Mouse (Mus musculus) midbrain, embryonic 13.5 days (tissue): ENCODE results near the gene Timm50. TPM values are rescaled to one million over a fixed set of nuclear protein-coding genes. Genes with fewer than 3 reads are reported as not detected.

ENCODE experiments used
- ATAC-seq: fragments of 200-750 bp; cut with Nextera tagmentation; 2 replicates; pipeline ENCODE4 v1.8.0; 2017; ENCODE audit warnings: mild to moderate bottlenecking, moderate TSS enrichment, moderate library complexity
- H3K27ac ChIP-seq: fragments of 300-500 bp; sonication (generic); 2 replicates; pipeline ENCODE4 v1.5.1; 2015; ENCODE audit warnings: inconsistent platforms, mild to moderate bottlenecking, moderate library complexity
- H3K27me3 ChIP-seq: fragments of 300-500 bp; sonication (generic); 2 replicates; pipeline ENCODE4 v1.6.1; 2015; ENCODE audit warnings: mild to moderate bottlenecking, inconsistent platforms
- H3K36me3 ChIP-seq: fragments of 300-500 bp; sonication (generic); 2 replicates; pipeline ENCODE4 v1.6.1; 2015; ENCODE audit warnings: mild to moderate bottlenecking, inconsistent platforms
- H3K4me1 ChIP-seq: fragments of 300-500 bp; sonication (generic); replicated peaks from 2 replicates; pipeline ENCODE4 v1.6.1; 2015; ENCODE audit warnings: inconsistent platforms
- H3K4me2 ChIP-seq: fragments of 300-500 bp; sonication (generic); replicated peaks from 2 replicates; pipeline ENCODE4 v1.6.1; 2015; ENCODE audit warnings: moderate library complexity, mild to moderate bottlenecking, inconsistent platforms
- H3K4me3 ChIP-seq: fragments of 300-500 bp; sonication (generic); replicated peaks from 2 replicates; pipeline ENCODE4 v1.5.1; 2015; ENCODE audit warnings: mild to moderate bottlenecking, inconsistent platforms
- H3K9ac ChIP-seq: fragments of 300-500 bp; sonication (generic); replicated peaks from 2 replicates; pipeline ENCODE4 v1.6.1; 2015; ENCODE audit warnings: mild to moderate bottlenecking, inconsistent platforms
- H3K9me3 ChIP-seq: fragments of 300-500 bp; sonication (generic); 2 replicates; pipeline ENCODE4 v1.6.1; 2016; ENCODE audit warnings: mild to moderate bottlenecking, inconsistent platforms
- WGBS: fragments of 180-500 bp; shearing (Covaris S2); methylation state at CpG from one replicate; pipeline ENCODE4 v1.1.7; 2015; 5-methylcytosine and 5-hydroxymethylcytosine counted together
- polyA plus RNA-seq: library from polyadenylated mRNA; unstranded; fragments of >200 nt; fragmentation: Nextera tagmentation; extraction: Ambion mirVana; gene quantifications from 2 replicates; pipeline ENCODE4 v1.2.1, GENCODE M21; 2015

The Timm50 gene
- polyA plus RNA-seq, 1 experiment from 2014 or later = 153 TPM

- Histone ChIP-seq H3K9ac (no peak overlapping the region), H3K27ac (no peak overlapping the region), H3K9me3 (no peaks in the 10 kb centered on the region), H3K36me3 (peaks cover 11% of the 10 kb centered on the region), H3K4me1 (peaks cover 21% of the 10 kb centered on the region), H3K4me3 (no peak overlapping the region), H3K4me2 (no peak overlapping the region), H3K27me3 (no peaks in the 10 kb centered on the region)
- WGBS = 87% methylated on average over 7 of the region's 7 CpGs
- ATAC-seq = no peak
Observed at GRCm38 (mm10) chr7:28348601-28349000, 36.7 kb upstream of the Timm50 start.

- WGBS = 81% methylated on average over 3 of the region's 3 CpGs
- Histone ChIP-seq H3K36me3 (peaks cover 3% of the 10 kb centered on the region), H3K4me3 (no peak overlapping the region), H3K4me1 (peaks cover 21% of the 10 kb centered on the region), H3K9me3 (no peaks in the 10 kb centered on the region), H3K9ac (no peak overlapping the region), H3K27ac (no peak overlapping the region), H3K27me3 (no peaks in the 10 kb centered on the region), H3K4me2 (no peak overlapping the region)
- no peak for ATAC-seq
Observed at GRCm38 (mm10) chr7:28347746-28348145, 35.9 kb upstream of the Timm50 start.

- Histone ChIP-seq H3K27ac (no peak overlapping the region), H3K27me3 (no peaks in the 10 kb centered on the region), H3K4me3 (no peak overlapping the region), H3K9me3 (no peaks in the 10 kb centered on the region), H3K4me1 (peaks cover 4% of the 10 kb centered on the region), H3K9ac (no peak overlapping the region), H3K36me3 (no peaks in the 10 kb centered on the region), H3K4me2 (no peak overlapping the region)
- WGBS = 8% methylated on average over 4 of the region's 4 CpGs
- ATAC-seq = no peak
Observed at GRCm38 (mm10) chr7:28344637-28345036, 32.8 kb upstream of the Timm50 start.

- Histone ChIP-seq H3K4me2 (no peak overlapping the region), H3K27ac (no peak overlapping the region), H3K9me3 (no peaks in the 10 kb centered on the region), H3K4me3 (no peak overlapping the region), H3K9ac (no peak overlapping the region), H3K27me3 (no peaks in the 10 kb centered on the region), H3K4me1 (peaks cover 17% of the 10 kb centered on the region), H3K36me3 (no peaks in the 10 kb centered on the region)
- ATAC-seq = no peak
- WGBS = 65% methylated on average over 7 of the region's 7 CpGs
Observed at GRCm38 (mm10) chr7:28341381-28341780, 29.5 kb upstream of the Timm50 start.

GRCm38 (mm10) chr7:28339213-28339917 is 27.5 kb upstream of the Timm50 start:
- no peaks in the 10 kb centered on the region for H3K9me3 ChIP-seq
- H3K36me3 ChIP-seq = peaks cover 6% of the 10 kb centered on the region; the same call in 1 of the 2 replicates
- no peaks in the 10 kb centered on the region for H3K27me3 ChIP-seq
- H3K9ac ChIP-seq = peak overlapping the region; percentile 59
- H3K27ac ChIP-seq = peak overlapping the region; percentile 80
- WGBS = 81% methylated on average over 19 of the region's 19 CpGs
- peak overlapping the region; percentile 92 for H3K4me3 ChIP-seq
- ATAC-seq = no peak; the same call in 1 of the 2 replicates
- H3K4me1 ChIP-seq = peaks cover 28% of the 10 kb centered on the region
- H3K4me2 ChIP-seq = peak overlapping the region; percentile 89

- H3K4me1 ChIP-seq = peaks cover 31% of the 10 kb centered on the region
- H3K9ac ChIP-seq = peak within 1 kb of the TSS; percentile 93
- no peaks in the 10 kb centered on the region for H3K27me3 ChIP-seq
- peak; percentile 99 for ATAC-seq
- H3K36me3 ChIP-seq = peaks cover 9% of the 10 kb centered on the region; the same call in 1 of the 2 replicates
- no peaks in the 10 kb centered on the region for H3K9me3 ChIP-seq
- peak within 1 kb of the TSS; percentile 89 for H3K4me2 ChIP-seq
- peak within 1 kb of the TSS; percentile 80 for H3K27ac ChIP-seq
- under 1% methylated on average over 77 of the region's 77 CpGs for WGBS
- peak within 1 kb of the TSS; percentile 92 for H3K4me3 ChIP-seq
Observed at GRCm38 (mm10) chr7:28338108-28338998, 26.5 kb upstream of the Timm50 start, which contains the start of gene Supt5. Gene Supt5, minus strand, starts transcription at chr7:28338746.

GRCm38 (mm10) chr7:28335471-28335870 is 23.6 kb upstream of the Timm50 start:
- no peak overlapping the region for H3K9ac ChIP-seq
- peaks cover 31% of the 10 kb centered on the region for H3K4me1 ChIP-seq
- no peak for ATAC-seq

GRCm38 (mm10) chr7:28334534-28334933 is 22.7 kb upstream of the Timm50 start:
- H3K36me3 ChIP-seq = peaks cover 31% of the 10 kb centered on the region
- no peaks in the 10 kb centered on the region for H3K27me3 ChIP-seq
- no peak overlapping the region for H3K27ac ChIP-seq
- no peak for ATAC-seq
- no peak overlapping the region for H3K4me3 ChIP-seq
- 97% methylated on average over 4 of the region's 4 CpGs for WGBS
- no peaks in the 10 kb centered on the region for H3K9me3 ChIP-seq
- H3K9ac ChIP-seq = no peak overlapping the region
- no peak overlapping the region for H3K4me2 ChIP-seq
- H3K4me1 ChIP-seq = peaks cover 31% of the 10 kb centered on the region

More at GRCm38 (mm10) chr7:28335471-28335870, 23.6 kb upstream of the Timm50 start:
- Histone ChIP-seq H3K27ac (no peak overlapping the region), H3K4me3 (no peak overlapping the region), H3K9me3 (no peaks in the 10 kb centered on the region), H3K4me2 (no peak overlapping the region), H3K36me3 (peaks cover 22% of the 10 kb centered on the region), H3K27me3 (no peaks in the 10 kb centered on the region)
- WGBS = 92% methylated on average over 2 of the region's 2 CpGs

- 93% methylated on average over 2 of the region's 2 CpGs for WGBS
- peaks cover 84% of the 10 kb centered on the region for H3K36me3 ChIP-seq
Observed at GRCm38 (mm10) chr7:28328260-28328659, 16.4 kb upstream of the Timm50 start.

GRCm38 (mm10) chr7:28326457-28326856 is 14.6 kb upstream of the Timm50 start:
- Histone ChIP-seq H3K9ac (no peak overlapping the region), H3K27ac (no peak overlapping the region), H3K4me3 (no peak overlapping the region), H3K36me3 (peaks cover 99% of the 10 kb centered on the region), H3K4me1 (no peaks in the 10 kb centered on the region), H3K27me3 (no peaks in the 10 kb centered on the region), H3K4me2 (no peak overlapping the region), H3K9me3 (no peaks in the 10 kb centered on the region)
- ATAC-seq = no peak
- WGBS = 89% methylated on average over 4 of the region's 4 CpGs

More at GRCm38 (mm10) chr7:28328260-28328659, 16.4 kb upstream of the Timm50 start:
- no peaks in the 10 kb centered on the region for H3K9me3 ChIP-seq
- H3K27me3 ChIP-seq = no peaks in the 10 kb centered on the region
- no peak overlapping the region for H3K9ac ChIP-seq
- no peak for ATAC-seq
- H3K4me2 ChIP-seq = no peak overlapping the region
- no peak overlapping the region for H3K27ac ChIP-seq
- no peak overlapping the region for H3K4me3 ChIP-seq
- no peaks in the 10 kb centered on the region for H3K4me1 ChIP-seq

- Histone ChIP-seq H3K4me3 (no peak overlapping the region), H3K27ac (no peak overlapping the region), H3K9me3 (no peaks in the 10 kb centered on the region), H3K4me2 (no peak overlapping the region), H3K36me3 (peaks cover 99% of the 10 kb centered on the region), H3K27me3 (no peaks in the 10 kb centered on the region), H3K4me1 (no peaks in the 10 kb centered on the region), H3K9ac (no peak overlapping the region)
- WGBS = 95% methylated on average over 8 of the region's 8 CpGs
- no peak for ATAC-seq
Observed at GRCm38 (mm10) chr7:28325293-28325692, 13.4 kb upstream of the Timm50 start.
